Mouse (Mus musculus) hindbrain, embryonic 16.5 days (tissue): ENCODE results near the gene Sox1. TPM values are rescaled to one million over a fixed set of nuclear protein-coding genes. Genes with fewer than 3 reads are reported as not detected.

Source experiments
- ATAC-seq: fragments of 200-750 bp; cut with Nextera tagmentation; 2 replicates; pipeline ENCODE4 v1.8.0; 2017; ENCODE audit warnings: moderate TSS enrichment, moderate library complexity
- H3K27ac ChIP-seq: fragments of 300-500 bp; sonication (generic); 2 replicates; pipeline ENCODE4 v1.5.1; 2014; ENCODE audit warnings: low read depth, mild to moderate bottlenecking, control low read depth, low read length, moderate library complexity
- H3K27me3 ChIP-seq: fragments of 300-500 bp; sonication (generic); replicated peaks from 2 replicates; pipeline ENCODE4 v1.6.1; 2014; ENCODE audit warnings: low read length; ENCODE audit not compliant: control insufficient read depth, insufficient read depth
- H3K36me3 ChIP-seq: fragments of 300-500 bp; sonication (generic); 2 replicates; pipeline ENCODE4 v1.6.1; 2014; ENCODE audit warnings: mild to moderate bottlenecking, low read length, moderate library complexity, mixed read lengths; ENCODE audit not compliant: control insufficient read depth, insufficient read depth
- H3K4me1 ChIP-seq: fragments of 300-500 bp; sonication (generic); 2 replicates; pipeline ENCODE4 v1.6.1; 2014; ENCODE audit warnings: low read depth, low read length; ENCODE audit not compliant: control insufficient read depth, insufficient read depth
- H3K4me2 ChIP-seq: fragments of 300-500 bp; sonication (generic); 2 replicates; pipeline ENCODE4 v1.6.1; 2014; ENCODE audit warnings: mild to moderate bottlenecking, low read length, control low read depth, moderate library complexity
- H3K4me3 ChIP-seq: fragments of 300-500 bp; sonication (generic); 2 replicates; pipeline ENCODE4 v1.5.1; 2014; ENCODE audit warnings: mild to moderate bottlenecking, low read length, control low read depth, moderate library complexity
- H3K9ac ChIP-seq: fragments of 300-500 bp; sonication (generic); 2 replicates; pipeline ENCODE4 v1.6.1; 2014; ENCODE audit warnings: low read depth, mild to moderate bottlenecking, control low read depth, low read length, moderate library complexity
- H3K9me3 ChIP-seq: fragments of 300-500 bp; sonication (generic); 2 replicates; pipeline ENCODE4 v1.6.1; 2014; ENCODE audit warnings: mild to moderate bottlenecking, low read length, moderate library complexity; ENCODE audit not compliant: control insufficient read depth
- WGBS: fragments of 180-500 bp; shearing (Covaris S2); extraction: QIAGEN DNeasy Blood & Tissue Kit; methylation state at CpG from one replicate; pipeline ENCODE4 v1.1.7; 2014; 5-methylcytosine and 5-hydroxymethylcytosine counted together
- polyA plus RNA-seq: library from polyadenylated mRNA; unstranded; fragments of >200 nt; fragmentation: Nextera tagmentation; extraction: Ambion mirVana; gene quantifications from 2 replicates; pipeline ENCODE4 v1.2.1, GENCODE M21; 2015

The Sox1 gene
- polyA plus RNA-seq, 1 experiment from 2014 or later: 1.2 TPM

- Histone ChIP-seq H3K4me1 (peaks cover 9% of the 10 kb centered on the region; the same call in 1 of the 2 replicates), H3K27ac (no peak overlapping the region), H3K36me3 (no peaks in the 10 kb centered on the region), H3K9ac (no peak overlapping the region), H3K4me2 (peak overlapping the region; percentile 21; the same call in 1 of the 2 replicates), H3K27me3 (peaks cover 44% of the 10 kb centered on the region), H3K9me3 (no peaks in the 10 kb centered on the region), H3K4me3 (no peak overlapping the region)
- ATAC-seq: no peak
- 25% methylated on average over 4 of the region's 4 CpGs for WGBS
Observed at GRCm38 (mm10) chr8:12387901-12388300, 7.2 kb upstream of the Sox1 start.

- Histone ChIP-seq H3K27me3 (peaks cover 48% of the 10 kb centered on the region), H3K4me1 (peaks cover 9% of the 10 kb centered on the region; the same call in 1 of the 2 replicates), H3K36me3 (no peaks in the 10 kb centered on the region), H3K4me3 (no peak overlapping the region), H3K9me3 (no peaks in the 10 kb centered on the region), H3K9ac (no peak overlapping the region), H3K4me2 (peak overlapping the region; percentile 21; the same call in 1 of the 2 replicates), H3K27ac (no peak overlapping the region)
- WGBS: 18% methylated on average over 10 of the region's 10 CpGs
- ATAC-seq: no peak
Observed at GRCm38 (mm10) chr8:12388390-12389115, 6.5 kb upstream of the Sox1 start.

- no peak overlapping the region for H3K27ac ChIP-seq
- no peak overlapping the region for H3K4me3 ChIP-seq
- H3K36me3 ChIP-seq: no peaks in the 10 kb centered on the region
- H3K4me1 ChIP-seq: peaks cover 9% of the 10 kb centered on the region; the same call in 1 of the 2 replicates
- WGBS: 5% methylated on average over 5 of the region's 5 CpGs
- H3K27me3 ChIP-seq: peaks cover 48% of the 10 kb centered on the region
- ATAC-seq: no peak
- H3K9me3 ChIP-seq: no peaks in the 10 kb centered on the region
- no peak overlapping the region for H3K9ac ChIP-seq
- H3K4me2 ChIP-seq: no peak overlapping the region
Observed at GRCm38 (mm10) chr8:12389116-12389471, 6.0 kb upstream of the Sox1 start.

- no peaks in the 10 kb centered on the region for H3K9me3 ChIP-seq
- no peak for ATAC-seq
- 3% methylated on average over 29 of the region's 29 CpGs for WGBS
- H3K27me3 ChIP-seq: peaks cover 47% of the 10 kb centered on the region
- H3K4me2 ChIP-seq: peak overlapping the region; percentile 38
- H3K9ac ChIP-seq: no peak overlapping the region; the same call in 1 of the 2 replicates
- peak overlapping the region; percentile 39; the same call in 1 of the 2 replicates for H3K27ac ChIP-seq
- H3K36me3 ChIP-seq: no peaks in the 10 kb centered on the region
- H3K4me3 ChIP-seq: peak overlapping the region; percentile 16
- peaks cover 10% of the 10 kb centered on the region for H3K4me1 ChIP-seq
Observed at GRCm38 (mm10) chr8:12389801-12390639, 5.1 kb upstream of the Sox1 start.

GRCm38 (mm10) chr8:12390640-12391365 is 4.3 kb upstream of the Sox1 start:
- H3K36me3 ChIP-seq: no peaks in the 10 kb centered on the region
- H3K27me3 ChIP-seq: peaks cover 54% of the 10 kb centered on the region
- H3K9ac ChIP-seq: no peak overlapping the region; the same call in 1 of the 2 replicates
- WGBS: 3% methylated on average over 38 of the region's 38 CpGs
- ATAC-seq: no peak
- no peak overlapping the region for H3K27ac ChIP-seq
- no peak overlapping the region; the same call in 1 of the 2 replicates for H3K4me3 ChIP-seq
- peaks cover 9% of the 10 kb centered on the region for H3K4me1 ChIP-seq
- H3K4me2 ChIP-seq: peak overlapping the region; percentile 38
- H3K9me3 ChIP-seq: no peaks in the 10 kb centered on the region

- 0 out of 2 replicates have a peak, but pooled peaks have one; percentile 31 for ATAC-seq
- Histone ChIP-seq H3K4me1 (peaks cover 9% of the 10 kb centered on the region), H3K4me3 (no peak overlapping the region), H3K9me3 (no peaks in the 10 kb centered on the region), H3K36me3 (no peaks in the 10 kb centered on the region), H3K4me2 (no peak overlapping the region), H3K27me3 (peaks cover 62% of the 10 kb centered on the region), H3K9ac (no peak overlapping the region), H3K27ac (no peak overlapping the region)
- 6% methylated on average over 35 of the region's 37 CpGs for WGBS
Observed at GRCm38 (mm10) chr8:12391366-12392250, 3.5 kb upstream of the Sox1 start.

- WGBS: 44% methylated on average over 1 of the region's 1 CpGs
- ATAC-seq: no peak
- H3K9me3 ChIP-seq: no peaks in the 10 kb centered on the region
- no peaks in the 10 kb centered on the region for H3K36me3 ChIP-seq
- no peak overlapping the region for H3K9ac ChIP-seq
- H3K4me1 ChIP-seq: peaks cover 16% of the 10 kb centered on the region
- H3K4me3 ChIP-seq: no peak overlapping the region
- H3K4me2 ChIP-seq: no peak overlapping the region
- H3K27me3 ChIP-seq: peaks cover 58% of the 10 kb centered on the region
- H3K27ac ChIP-seq: no peak overlapping the region
Observed at GRCm38 (mm10) chr8:12392801-12393200, 2.3 kb upstream of the Sox1 start.

- ATAC-seq: no peak
- Histone ChIP-seq H3K4me1 (peaks cover 16% of the 10 kb centered on the region), H3K27me3 (peaks cover 45% of the 10 kb centered on the region), H3K36me3 (no peaks in the 10 kb centered on the region), H3K4me2 (peak overlapping the region; percentile 56), H3K9ac (peak overlapping the region; percentile 7), H3K27ac (peak overlapping the region; percentile 68), H3K4me3 (peak overlapping the region; percentile 48), H3K9me3 (no peaks in the 10 kb centered on the region)
- under 1% methylated on average over 22 of the region's 22 CpGs for WGBS
Observed at GRCm38 (mm10) chr8:12394385-12395000, 602 bp upstream of the Sox1 start.
